Mouse (Mus musculus) forebrain, embryonic 11.5 days (tissue): ENCODE measurements around the gene Npb. TPM values are rescaled to one million over a fixed set of nuclear protein-coding genes. Genes with fewer than 3 reads are reported as not detected.

ENCODE experiments used
- ATAC-seq: fragments of 200-750 bp; cut with Nextera tagmentation; replicated peaks from 2 replicates; pipeline ENCODE4 v1.8.0; 2017; ENCODE audit warnings: moderate TSS enrichment; ENCODE audit not compliant: low FRiP score
- DNase-seq: peaks from one replicate; pipeline ENCODE4 v3.0.0-alpha.2; 2017; ENCODE audit warnings: low spot score
- H3K27ac ChIP-seq: fragments of 300-500 bp; sonication (generic); 2 replicates; pipeline ENCODE4 v1.5.1; 2014; ENCODE audit warnings: low read depth, low read length
- H3K27me3 ChIP-seq: fragments of 300-500 bp; sonication (generic); 2 replicates; pipeline ENCODE4 v1.6.1; 2014; ENCODE audit warnings: mild to moderate bottlenecking, low read length, mixed read lengths; ENCODE audit not compliant: control insufficient read depth, insufficient read depth
- H3K36me3 ChIP-seq: fragments of 300-500 bp; sonication (generic); 2 replicates; pipeline ENCODE4 v1.6.1; 2014; ENCODE audit warnings: mild to moderate bottlenecking, low read length, moderate library complexity, mixed read lengths; ENCODE audit not compliant: control insufficient read depth, insufficient read depth
- H3K4me1 ChIP-seq: fragments of 300-500 bp; sonication (generic); replicated peaks from 2 replicates; pipeline ENCODE4 v1.6.1; 2014; ENCODE audit warnings: low read length, mixed read lengths; ENCODE audit not compliant: control insufficient read depth, insufficient read depth
- H3K4me2 ChIP-seq: fragments of 300-500 bp; sonication (generic); 2 replicates; pipeline ENCODE4 v1.6.1; 2014; ENCODE audit warnings: low read depth, mild to moderate bottlenecking, low read length, moderate library complexity, mixed read lengths; ENCODE audit not compliant: severe bottlenecking
- H3K4me3 ChIP-seq: fragments of 300-500 bp; sonication (generic); 2 replicates; pipeline ENCODE4 v1.5.1; 2014; ENCODE audit warnings: low read depth, low read length
- H3K9ac ChIP-seq: fragments of 300-500 bp; sonication (generic); 2 replicates; pipeline ENCODE4 v1.6.1; 2014; ENCODE audit warnings: low read length
- H3K9me3 ChIP-seq: fragments of 300-500 bp; sonication (generic); 2 replicates; pipeline ENCODE4 v1.6.1; 2016; ENCODE audit warnings: low read length, mixed read lengths; ENCODE audit not compliant: control insufficient read depth
- WGBS: fragments of 180-500 bp; shearing (Covaris S2); extraction: QIAGEN DNeasy Blood & Tissue Kit; methylation state at CpG from one replicate; pipeline ENCODE4 v1.1.7; 2014; 5-methylcytosine and 5-hydroxymethylcytosine counted together
- polyA plus RNA-seq: library from polyadenylated mRNA; unstranded; fragments of >200 nt; fragmentation: Nextera tagmentation; extraction: Ambion mirVana; gene quantifications from 2 replicates; pipeline ENCODE4 v1.2.1, GENCODE M21; 2014

The Npb gene
- polyA plus RNA-seq, 1 experiment from 2014 or later = not detected

DNA sequence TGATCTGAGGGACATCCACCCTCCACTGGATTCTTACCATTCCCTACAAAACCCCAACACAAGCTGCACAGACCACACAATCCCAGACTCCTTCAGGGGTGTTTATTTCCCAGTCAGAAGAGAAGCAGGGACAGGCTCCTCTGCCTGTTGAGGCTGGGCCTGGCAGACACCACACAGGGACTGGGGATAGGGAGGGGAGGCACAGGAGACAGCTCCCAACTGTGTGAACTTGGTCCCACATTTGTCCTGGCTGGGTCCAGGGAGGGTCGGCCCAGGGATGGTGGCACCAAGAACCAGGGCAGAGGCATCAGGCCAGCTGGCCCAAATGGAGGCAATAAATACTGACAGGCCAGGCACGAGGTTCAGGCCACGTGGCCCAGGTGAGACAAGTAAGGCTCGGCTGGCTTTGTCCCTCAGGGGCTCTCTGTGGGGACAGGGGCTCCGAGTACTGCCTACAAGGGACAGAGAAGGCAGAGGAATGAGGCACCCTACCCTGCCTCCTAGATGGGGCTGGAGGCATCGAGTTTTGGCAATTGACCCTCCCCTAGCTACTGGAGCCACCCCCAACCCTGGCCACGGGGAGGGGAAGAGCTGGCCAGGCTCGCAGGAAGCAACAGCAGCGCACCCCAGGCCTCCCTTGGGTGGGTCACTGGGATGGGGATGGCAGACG is 30.1 kb upstream of the Npb start:
- Histone ChIP-seq H3K4me1 (peaks cover 13% of the 10 kb centered on the region), H3K9me3 (no peaks in the 10 kb centered on the region), H3K4me3 (no peak overlapping the region), H3K9ac (no peak overlapping the region), H3K27ac (no peak overlapping the region), H3K4me2 (no peak overlapping the region), H3K27me3 (no peaks in the 10 kb centered on the region), H3K36me3 (peaks cover 16% of the 10 kb centered on the region)
- WGBS = 90% methylated on average over 10 of the region's 10 CpGs
- no peak for ATAC-seq
- no peak for DNase-seq

DNA sequence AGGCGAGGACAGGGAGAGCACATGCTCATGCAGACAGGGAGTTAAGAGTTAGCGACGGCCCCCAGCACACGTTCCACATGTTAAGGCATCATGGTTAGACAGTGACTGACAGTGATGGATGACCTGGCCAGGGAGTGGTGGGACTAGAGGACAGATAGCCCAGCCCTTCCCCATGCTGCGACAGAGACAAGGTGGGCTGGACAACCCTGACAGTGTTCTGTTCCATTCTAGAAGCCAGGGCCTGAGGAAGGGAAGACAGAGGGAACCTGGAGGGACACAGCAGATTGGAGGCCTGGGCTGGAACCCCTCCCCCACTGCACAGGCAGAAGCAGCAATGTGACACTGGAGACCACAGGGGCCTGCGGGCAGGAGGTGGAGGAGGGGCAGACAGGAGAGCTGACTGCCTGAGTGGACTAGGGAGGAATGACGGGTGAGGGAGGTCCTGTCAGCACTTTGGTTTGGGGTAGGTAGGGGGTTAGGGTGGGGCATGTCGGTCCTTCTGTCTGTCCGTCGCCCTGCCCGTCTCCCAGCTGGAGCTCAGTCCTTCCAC is 29.5 kb upstream of the Npb start:
- Histone ChIP-seq H3K4me1 (peaks cover 13% of the 10 kb centered on the region), H3K36me3 (peaks cover 16% of the 10 kb centered on the region), H3K4me3 (no peak overlapping the region), H3K9ac (no peak overlapping the region), H3K4me2 (no peak overlapping the region), H3K27ac (no peak overlapping the region), H3K9me3 (no peaks in the 10 kb centered on the region; the same call in 1 of the 2 replicates), H3K27me3 (no peaks in the 10 kb centered on the region)
- ATAC-seq = no peak
- 87% methylated on average over 11 of the region's 11 CpGs for WGBS
- DNase-seq = no peak

DNA sequence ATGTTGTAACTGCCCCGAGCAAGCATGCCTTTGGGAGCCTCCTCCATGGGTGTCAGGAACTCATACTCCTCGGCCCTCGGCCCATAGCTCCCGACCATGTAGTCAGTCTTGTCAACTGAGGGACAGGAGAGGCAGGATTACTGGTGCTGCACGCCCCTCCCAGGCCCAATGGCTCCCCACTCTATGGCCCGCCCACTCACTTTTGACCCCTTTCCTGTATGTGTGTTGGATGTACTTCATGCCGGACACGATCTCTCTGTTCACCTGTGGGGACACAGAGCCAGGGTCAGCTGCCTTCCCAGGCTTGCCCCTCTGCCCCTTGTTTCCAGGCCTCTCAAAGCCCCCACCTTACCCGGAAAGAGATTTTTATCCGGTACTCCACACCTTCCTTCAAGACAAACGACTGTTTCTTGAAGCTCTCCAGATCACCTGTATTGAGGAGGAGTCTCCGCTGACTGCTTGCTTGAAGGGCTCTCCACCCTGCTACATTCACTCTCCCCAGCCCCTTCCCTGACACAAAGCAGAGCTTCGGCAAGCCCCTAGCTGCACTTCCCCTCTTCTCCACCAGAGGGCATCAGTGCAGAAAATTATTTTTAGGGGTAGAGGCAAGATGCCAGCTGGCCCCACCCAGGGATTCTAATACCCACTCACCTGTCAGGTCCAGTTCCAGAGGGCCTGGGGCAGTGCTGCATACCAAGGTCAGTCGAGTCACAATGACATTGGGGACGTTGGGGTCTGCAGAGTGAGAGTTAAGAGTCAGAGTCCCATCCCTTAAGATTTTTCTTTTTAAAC is 28.8 kb upstream of the Npb start:
- WGBS = 63% methylated on average over 15 of the region's 15 CpGs
- H3K27ac ChIP-seq = no peak overlapping the region
- peak overlapping the region; percentile 87 for H3K4me2 ChIP-seq
- peaks cover 10% of the 10 kb centered on the region for H3K4me1 ChIP-seq
- DNase-seq (peak; percentile 90), ATAC-seq (no peak)
- H3K4me3 ChIP-seq = peak overlapping the region; percentile 97
- no peaks in the 10 kb centered on the region for H3K27me3 ChIP-seq
- peaks cover 3% of the 10 kb centered on the region; the same call in 1 of the 2 replicates for H3K9me3 ChIP-seq
- peak overlapping the region; percentile 30 for H3K9ac ChIP-seq
- H3K36me3 ChIP-seq = peaks cover 20% of the 10 kb centered on the region

GRCm38 (mm10) chr11:120580190-120580589 is 28.1 kb upstream of the Npb start:
- peak overlapping the region; percentile 87 for H3K4me2 ChIP-seq
- no peaks in the 10 kb centered on the region for H3K27me3 ChIP-seq
- no peak overlapping the region for H3K27ac ChIP-seq
- peak overlapping the region; percentile 80 for H3K9ac ChIP-seq
- DNase-seq (no peak), ATAC-seq (no peak)
- peaks cover 3% of the 10 kb centered on the region; the same call in 1 of the 2 replicates for H3K9me3 ChIP-seq
- H3K4me3 ChIP-seq = peak overlapping the region; percentile 97
- 70% methylated on average over 7 of the region's 7 CpGs for WGBS
- peaks cover 22% of the 10 kb centered on the region for H3K36me3 ChIP-seq
- peaks cover 10% of the 10 kb centered on the region for H3K4me1 ChIP-seq

GRCm38 (mm10) chr11:120580871-120581331 is 27.4 kb upstream of the Npb start:
- Histone ChIP-seq H3K9me3 (peaks cover 3% of the 10 kb centered on the region; the same call in 1 of the 2 replicates), H3K36me3 (peaks cover 25% of the 10 kb centered on the region), H3K4me2 (peak overlapping the region; percentile 87), H3K4me3 (peak overlapping the region; percentile 97), H3K9ac (peak overlapping the region; percentile 80), H3K27me3 (no peaks in the 10 kb centered on the region), H3K27ac (peak overlapping the region; percentile 84), H3K4me1 (peaks cover 10% of the 10 kb centered on the region)
- ATAC-seq (peak; percentile 20), DNase-seq (peak; percentile 69)
- WGBS = under 1% methylated on average over 44 of the region's 44 CpGs

DNA sequence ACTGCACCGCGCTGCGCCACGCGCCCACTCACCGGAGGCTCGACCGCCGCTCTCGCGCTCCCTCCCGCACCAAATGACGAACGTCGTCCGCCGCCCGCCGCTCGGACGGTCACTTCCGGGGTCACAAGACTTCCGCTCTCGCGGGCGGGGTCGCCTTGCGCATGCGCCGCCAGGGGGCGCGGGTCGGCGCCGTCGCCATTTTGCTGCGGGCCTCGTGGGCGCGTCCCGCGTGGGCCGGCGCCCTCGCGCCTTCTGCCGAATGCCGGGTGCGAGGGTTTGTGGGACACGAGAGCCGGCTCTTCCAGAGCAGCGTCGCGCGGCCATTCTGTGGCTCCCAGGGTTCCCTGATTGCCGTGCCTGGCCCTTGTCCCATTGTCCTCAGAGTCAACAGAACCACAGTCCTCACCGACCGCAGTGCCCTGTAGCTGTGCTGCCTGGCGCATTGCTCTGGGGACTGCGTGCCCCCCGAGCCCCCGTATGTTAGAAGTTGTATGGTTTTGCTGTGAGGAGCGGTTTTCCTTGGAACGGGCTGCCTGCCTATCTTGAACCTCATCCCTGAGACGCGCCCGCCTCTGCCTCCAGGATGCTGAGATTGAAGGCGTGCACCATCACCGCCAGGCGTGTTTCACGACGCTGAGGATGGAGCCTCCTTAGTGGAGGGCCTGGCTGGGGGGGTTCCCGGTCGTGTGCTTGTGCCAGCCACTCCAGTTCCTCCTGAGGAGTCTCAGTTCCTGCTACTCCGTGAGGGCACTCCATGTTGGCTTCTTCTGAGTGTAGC is 26.6 kb upstream of the Npb start, which contains the start of gene Arhgdia:
Gene Arhgdia, minus strand, starts transcription at position 135 of the 778 bp plus-strand sequence.
- Histone ChIP-seq H3K27ac (peak within 1 kb of the TSS; percentile 84), H3K9me3 (peaks cover 3% of the 10 kb centered on the region; the same call in 1 of the 2 replicates), H3K9ac (peak within 1 kb of the TSS; percentile 80), H3K36me3 (peaks cover 28% of the 10 kb centered on the region), H3K27me3 (no peaks in the 10 kb centered on the region), H3K4me2 (peak within 1 kb of the TSS; percentile 87), H3K4me1 (peaks cover 10% of the 10 kb centered on the region), H3K4me3 (peak within 1 kb of the TSS; percentile 97)
- 6% methylated on average over 69 of the region's 75 CpGs for WGBS
- ATAC-seq (peak; percentile 63), DNase-seq (peak; percentile 95)

GRCm38 (mm10) chr11:120582268-120582981 is 25.9 kb upstream of the Npb start:
- H3K9me3 ChIP-seq = peaks cover 3% of the 10 kb centered on the region; the same call in 1 of the 2 replicates
- H3K36me3 ChIP-seq = peaks cover 28% of the 10 kb centered on the region
- H3K4me1 ChIP-seq = peaks cover 10% of the 10 kb centered on the region
- peak overlapping the region; percentile 87 for H3K4me2 ChIP-seq
- ATAC-seq (no peak), DNase-seq (no peak)
- peak overlapping the region; percentile 84 for H3K27ac ChIP-seq
- H3K9ac ChIP-seq = peak overlapping the region; percentile 80
- WGBS = 76% methylated on average over 8 of the region's 8 CpGs
- H3K4me3 ChIP-seq = peak overlapping the region; percentile 97
- no peaks in the 10 kb centered on the region for H3K27me3 ChIP-seq
